Mouse (Mus musculus) kidney, postnatal 14 days (tissue): ENCODE measurements around the gene Tor1aip2.
"Not testable (repeated sequence)": the region's sequence is repeated elsewhere in the genome, so short reads cannot be mapped to it uniquely, and the experiment has no call there.

Source experiments
- DNase-seq: peaks from one replicate; pipeline ENCODE4 v3.0.0; 2022; ENCODE audit warnings: mixed read lengths

The Tor1aip2 gene

DNA sequence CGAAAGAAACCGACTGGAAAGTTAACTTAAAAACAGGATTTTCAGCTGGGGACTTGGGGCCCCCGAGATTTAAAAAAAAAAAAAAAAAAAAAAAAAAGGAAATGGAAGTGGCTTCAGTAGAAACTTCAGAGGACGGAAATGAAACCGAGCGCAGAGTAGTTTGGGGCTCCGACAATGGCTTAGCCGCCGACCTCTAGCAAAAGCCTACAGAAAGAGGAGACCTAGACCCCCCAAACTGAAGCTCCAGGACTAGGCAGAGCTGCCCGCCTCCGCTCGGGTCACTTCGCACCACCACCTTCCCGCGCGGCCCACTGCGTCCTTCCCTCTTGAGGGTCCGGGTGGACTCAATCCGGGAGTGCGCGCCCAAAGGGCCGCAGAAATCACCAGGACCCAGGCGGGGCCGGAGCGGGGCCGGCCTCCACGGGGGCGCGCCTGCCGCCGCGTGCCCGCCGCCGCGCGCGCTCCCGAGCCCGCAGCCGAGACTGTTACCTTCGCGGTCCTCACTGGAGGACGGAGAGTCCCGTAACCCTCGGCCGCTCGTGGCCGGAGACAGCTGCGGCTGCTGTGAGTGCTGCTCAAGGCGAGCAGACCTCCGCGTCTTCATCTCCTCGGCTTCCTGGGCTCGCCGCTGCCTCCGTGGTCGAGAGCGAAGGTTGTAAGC is at the start of gene Tor1aip2:
Tor1aip2 (plus strand) TSS at position 135 of the 661 bp plus-strand sequence.
- peak; percentile 92 for DNase-seq

DNA sequence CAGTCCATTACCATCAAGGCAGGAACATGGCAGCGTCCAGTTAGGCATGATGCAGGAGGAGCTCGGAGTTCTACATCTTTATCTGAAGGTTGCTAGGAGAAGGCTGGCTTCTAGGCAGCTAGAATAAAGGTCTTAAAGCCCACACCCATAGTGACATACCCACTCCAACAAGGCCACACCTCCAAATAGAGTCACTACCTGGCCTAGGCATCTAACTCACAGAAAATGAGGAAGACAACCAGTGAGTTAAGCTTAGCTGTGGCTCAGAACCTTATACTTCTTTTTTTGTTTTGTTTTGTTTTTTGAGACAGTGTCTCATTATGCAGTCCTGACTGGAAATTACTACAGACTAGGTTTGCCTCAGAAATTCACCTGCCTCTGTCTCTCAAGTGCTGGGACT is 47.6 kb upstream of the Tor1aip2 start:
- DNase-seq = no peak

DNA sequence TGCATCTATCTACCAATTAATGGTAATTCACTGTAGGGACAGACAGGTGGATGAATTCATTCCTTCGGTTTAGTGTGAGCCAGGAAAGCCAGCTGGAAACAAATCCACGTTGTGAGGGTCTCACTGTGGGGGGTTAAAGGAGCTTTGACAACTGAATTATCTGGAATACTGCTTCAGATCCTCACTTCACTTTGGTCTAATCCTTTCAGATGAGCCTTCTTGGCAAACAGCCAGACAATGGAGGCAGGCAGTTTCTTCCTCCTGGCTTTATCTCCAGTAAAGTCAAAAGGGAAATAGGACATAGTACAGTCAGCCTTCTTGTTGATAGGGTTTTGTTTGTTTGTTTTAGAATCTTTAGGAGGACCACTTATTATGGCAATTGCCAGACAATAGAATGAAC is 45.8 kb upstream of the Tor1aip2 start:
- peak; percentile 30 for DNase-seq

DNA sequence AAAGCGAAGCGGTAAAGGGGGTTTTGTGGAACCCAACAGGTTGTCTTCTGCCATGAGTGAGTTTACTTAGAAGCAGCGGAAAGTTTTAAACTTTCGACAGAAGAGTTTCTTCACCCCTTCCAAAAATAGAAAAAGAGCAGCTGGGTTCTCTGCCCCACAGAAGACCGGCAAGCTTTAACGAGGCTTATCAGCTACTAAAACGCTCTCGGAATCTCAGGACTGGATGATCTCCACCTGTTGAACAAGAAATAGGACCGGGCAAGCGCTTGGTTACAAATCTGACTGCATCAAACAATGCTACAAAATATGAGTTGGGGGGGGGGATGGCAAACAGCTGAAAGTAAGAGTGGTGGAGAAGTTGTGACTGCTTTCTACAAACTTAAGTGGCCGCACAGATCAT is 44.8 kb upstream of the Tor1aip2 start:
- DNase-seq = no peak

DNA sequence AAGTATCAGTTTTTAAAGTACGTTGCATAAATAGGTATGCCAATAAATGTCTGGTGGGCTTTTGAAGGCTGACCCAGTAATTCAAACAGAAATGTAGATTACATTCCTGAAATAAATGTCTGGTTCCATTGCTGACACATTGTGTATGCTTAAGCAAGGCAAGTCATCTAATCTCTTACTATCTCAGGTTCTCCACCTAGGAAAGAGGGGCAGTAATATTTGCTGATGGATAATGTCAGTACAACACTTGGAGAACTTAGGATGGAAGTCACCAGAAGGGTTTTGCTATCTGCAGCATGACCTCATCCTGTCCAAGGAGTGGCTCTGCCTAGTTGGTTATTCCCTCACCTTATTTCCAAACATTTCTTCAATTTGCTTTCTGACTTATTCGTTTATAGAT is 40.7 kb upstream of the Tor1aip2 start:
- DNase-seq = no peak

DNA sequence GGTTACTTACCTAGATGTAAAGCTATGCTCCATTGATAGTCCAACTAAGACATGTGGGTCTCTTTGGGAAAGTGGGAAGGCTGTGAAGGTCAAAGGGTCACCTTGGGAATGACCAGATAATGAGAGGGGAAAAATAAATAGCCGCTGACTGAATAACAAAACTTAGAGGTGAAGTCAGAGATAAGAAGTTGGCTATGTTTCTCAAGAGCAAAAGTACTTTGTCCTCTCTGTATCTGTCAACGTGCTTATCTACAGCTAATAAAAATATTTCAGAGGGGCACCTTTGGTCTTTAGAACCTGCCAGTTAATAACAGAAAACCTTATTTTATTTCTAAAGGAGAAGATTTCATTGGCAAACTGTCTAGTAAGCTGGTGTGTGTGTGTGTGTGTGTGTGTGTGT is 39.6 kb upstream of the Tor1aip2 start:
- DNase-seq = no peak

DNA sequence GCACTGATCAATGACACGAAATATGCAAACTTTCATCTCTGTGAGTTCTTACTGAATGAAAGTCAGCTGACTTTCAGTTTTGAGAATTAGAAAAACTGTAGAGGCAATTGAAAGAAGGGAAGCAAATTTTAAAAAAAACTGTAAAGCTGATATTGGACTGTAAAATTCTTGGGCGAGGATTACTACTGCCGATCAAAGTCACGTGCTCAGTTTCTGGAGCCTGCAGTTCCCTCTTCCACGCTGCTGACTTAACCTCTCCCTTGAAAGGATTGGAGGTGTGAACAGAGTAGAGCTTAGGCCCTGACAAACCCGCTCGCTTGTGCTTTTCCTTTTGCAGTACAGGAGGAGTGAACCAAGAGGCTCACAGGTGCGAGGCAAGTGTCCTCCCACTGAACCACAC is 32.8 kb upstream of the Tor1aip2 start:
- DNase-seq = no peak

DNA sequence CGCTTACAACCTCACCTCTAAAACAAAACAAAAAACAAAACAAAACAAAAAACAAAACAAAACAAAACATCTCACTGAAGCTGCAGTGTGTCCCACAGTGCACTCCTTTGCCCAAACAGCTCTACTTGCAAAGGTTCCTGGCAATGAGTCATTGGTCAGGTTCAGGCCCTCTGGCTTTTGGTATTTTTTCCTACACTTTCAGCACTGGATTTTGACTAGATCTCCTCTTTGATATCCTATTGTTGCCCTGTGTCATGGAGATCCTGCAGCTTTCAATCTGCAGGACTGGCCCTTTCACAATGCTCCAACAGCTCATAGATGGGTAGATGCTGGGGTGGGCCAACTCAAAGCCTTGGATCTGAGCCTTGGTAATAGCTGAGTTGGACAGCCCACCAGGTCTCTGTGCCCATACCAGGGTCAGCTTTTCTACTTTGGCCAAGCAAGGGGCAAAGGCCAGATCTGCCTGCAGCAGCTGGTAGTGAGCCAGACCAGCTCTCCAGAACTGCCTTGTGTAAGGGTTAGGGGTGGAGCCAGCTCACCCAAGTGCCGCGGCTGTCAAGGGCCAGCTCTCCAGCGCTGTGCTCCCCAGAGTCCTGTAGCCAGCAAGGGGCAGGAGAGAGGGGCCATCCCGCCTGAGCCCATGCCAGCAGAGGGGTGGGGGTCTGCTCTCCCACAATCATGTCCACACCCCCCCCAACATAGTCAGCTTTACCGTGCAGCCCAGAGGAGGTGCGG is 31.8 kb upstream of the Tor1aip2 start:
- DNase-seq = peak; percentile 66

DNA sequence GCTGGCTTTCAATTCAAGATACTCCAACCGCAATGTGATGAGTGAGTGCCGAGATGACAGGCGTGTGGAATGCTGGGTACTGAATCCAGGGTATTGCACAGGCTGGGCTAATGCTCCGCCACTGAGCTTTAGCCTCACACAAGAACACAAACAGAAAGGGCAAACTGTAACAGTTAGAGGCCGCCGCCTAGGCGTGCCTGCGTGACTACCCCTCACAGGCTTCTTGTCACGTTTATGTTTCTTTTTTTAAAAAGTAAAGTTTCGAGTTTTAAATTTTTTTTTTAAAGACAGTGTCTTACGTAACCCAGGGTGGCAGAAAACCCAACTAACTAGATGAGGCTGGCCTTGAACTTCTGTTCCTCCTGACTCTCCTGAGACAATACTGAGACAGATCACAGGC is 29.3 kb upstream of the Tor1aip2 start:
- no peak for DNase-seq

DNA sequence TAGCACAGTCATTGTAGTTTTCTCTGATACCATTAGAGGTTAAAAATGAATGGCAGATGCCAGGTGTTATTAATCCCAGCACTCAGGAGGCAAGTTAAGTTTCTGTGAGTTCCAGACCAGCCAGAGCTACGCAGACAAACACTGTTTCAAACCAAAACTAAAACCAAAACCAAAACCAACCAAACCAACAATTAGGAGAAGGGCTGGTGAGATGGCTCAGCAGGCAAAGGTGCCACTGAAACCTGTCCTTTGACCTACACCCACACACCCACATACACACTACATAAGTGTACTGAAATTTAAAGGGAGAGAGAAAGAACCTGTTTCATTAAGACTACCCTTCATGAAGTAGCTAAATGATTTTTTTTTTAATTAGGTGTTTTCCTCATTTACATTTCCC is 26.2 kb upstream of the Tor1aip2 start:
- DNase-seq = no peak

DNA sequence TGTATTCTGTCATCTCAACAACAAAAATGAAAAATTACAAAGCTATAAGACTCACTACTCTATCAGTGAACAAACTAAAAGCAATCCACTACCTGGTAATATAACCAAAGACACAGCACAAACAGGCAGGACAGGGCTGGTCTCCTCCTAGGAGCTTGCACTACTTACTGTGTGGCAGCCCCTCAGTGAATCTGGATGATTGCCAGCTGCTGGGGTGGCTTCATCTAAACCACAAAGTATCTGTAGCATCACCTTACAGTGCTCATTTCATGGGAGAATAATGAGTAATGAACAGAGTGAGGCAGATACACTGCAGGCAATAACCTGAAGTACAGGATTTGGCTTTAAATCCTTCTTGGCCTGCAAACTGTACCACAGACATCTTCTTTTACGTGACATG is 15.4 kb upstream of the Tor1aip2 start:
- DNase-seq = no peak

DNA sequence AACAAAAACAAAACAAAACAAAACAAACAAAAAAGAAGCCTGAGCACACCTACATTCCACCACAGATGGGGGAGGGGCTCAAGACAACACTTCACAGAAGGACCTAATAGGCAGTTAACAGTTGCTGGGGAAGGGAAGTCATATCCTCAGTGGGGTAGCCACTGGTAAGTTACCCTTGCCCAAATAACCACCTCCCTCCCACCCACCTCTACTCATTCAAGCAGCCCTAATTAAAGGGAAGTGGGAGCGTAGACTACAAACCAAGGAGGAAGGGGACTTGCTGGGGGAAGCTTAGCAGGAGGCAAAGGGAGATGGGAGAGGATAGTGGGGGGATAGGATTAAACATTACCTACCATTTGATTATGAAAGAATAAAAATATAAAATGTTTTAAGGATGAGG is 14.8 kb upstream of the Tor1aip2 start:
- no peak for DNase-seq

DNA sequence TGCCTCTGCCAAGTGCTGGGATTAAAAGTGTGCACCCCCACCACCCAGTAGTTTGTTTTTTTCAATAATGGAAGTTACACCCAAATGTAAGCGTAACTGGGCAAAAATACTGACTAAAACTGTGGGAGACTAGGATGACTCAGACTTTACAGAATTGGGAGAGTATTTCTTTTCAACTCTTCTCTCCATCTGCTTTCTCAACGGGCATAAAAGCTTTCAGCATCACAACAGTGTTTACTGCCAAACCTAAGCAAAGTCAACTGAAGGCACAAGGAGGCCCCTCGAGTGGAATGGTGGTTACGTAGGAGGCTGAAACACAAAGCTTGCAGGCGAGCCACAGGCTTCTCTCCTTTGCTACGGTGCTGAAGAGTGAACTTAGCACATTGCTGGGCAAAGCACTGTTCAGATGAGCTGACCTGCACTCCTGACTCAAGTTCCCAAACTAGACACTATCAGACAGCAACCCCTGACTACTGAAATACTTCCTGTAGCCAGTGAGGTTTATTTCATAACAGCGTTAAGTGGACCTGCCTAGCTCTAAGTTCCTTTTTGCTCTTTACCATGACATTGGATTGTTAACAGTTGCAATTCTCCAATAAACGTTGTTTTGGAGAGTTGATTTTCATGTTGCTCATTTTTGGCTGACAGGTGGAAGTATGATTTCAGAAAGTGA is 10.2 kb upstream of the Tor1aip2 start:
- DNase-seq = no peak

DNA sequence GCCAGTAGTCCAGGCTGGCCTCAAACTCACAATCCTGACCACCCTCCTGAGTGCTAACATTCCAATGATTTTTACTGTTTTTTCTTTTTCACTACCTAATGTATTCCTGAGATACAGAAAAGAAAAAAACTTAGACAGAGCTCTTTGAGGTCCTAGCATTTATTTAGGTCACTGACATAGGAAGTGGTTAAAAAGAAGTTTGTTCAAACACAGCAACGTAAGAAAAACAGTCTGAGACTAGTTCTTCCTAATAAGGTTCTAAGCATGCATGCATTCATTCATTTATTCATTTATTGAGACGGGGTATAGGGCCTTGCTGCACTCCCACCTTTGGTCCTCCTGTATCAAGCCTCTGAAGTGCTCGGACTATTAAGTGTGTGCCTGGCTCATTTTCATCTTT is 7.4 kb upstream of the Tor1aip2 start:
- DNase-seq = no peak

DNA sequence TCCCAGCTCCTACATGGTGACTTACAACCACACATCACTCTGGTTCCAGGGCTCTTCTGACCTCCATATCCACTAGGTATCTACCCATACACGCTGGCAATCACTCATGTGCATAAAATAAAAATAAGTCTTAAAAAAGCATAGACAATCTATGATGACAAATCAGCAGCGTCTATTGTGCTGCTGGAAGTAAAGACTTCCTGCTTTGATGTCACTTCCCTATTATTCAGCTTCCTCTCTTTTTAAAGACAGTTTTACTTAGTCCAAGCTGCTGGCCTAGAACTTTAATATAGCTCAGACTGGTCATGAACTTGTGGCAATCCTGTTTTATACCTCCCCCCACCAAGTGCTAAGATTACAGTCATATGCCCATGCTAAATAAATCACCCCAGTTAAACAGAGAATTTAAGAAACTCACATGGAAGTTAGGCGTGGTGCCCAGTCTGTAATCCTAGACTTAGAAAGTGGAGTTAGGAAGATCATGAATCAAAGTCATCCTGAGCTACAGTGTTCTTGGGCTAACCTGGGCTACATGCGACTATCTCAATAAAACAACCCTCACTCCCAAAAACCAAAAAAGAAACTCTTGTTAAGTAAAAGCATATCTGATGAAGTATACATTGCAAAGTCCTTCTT is 6.7 kb upstream of the Tor1aip2 start:
- no peak for DNase-seq

DNA sequence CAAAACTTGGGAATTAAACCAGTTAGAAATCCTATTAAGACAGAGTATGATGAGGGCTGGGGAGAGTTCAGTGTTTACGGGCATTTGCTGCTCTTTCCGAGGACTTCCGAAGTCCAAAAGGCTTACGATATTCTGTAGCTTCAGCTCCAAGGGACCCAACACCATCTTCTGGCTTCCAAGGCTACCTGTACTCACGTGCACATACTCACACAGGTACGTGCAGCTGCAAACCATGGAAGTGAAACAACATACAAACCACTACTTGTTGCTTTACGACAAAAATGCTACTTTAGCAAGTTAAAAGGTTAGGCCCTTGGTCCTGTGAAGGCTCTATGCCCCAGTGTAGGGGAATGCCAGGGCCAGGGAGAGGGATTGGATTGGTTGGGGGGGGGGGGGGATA is 1.3 kb upstream of the Tor1aip2 start:
- DNase-seq = no peak

DNA sequence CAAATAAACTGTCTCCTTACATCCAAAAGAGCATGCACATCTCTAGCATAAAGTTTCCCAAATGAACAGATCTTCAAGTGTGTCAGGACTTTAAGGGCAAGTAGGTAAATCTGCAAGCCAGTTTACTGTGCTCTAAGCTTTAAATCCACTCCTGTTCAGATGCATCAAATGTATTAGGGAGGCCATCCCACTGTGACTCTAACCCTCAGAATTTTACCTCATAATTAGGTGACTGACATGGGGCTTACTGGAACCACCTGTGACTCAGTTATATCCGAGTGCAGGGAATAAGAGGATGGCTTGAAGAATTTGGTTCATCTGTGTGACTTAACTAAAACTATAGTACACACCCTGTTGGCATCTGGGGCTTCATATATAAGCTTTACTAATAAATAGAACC is 542 bp upstream of the Tor1aip2 start:
- DNase-seq = no peak

DNA sequence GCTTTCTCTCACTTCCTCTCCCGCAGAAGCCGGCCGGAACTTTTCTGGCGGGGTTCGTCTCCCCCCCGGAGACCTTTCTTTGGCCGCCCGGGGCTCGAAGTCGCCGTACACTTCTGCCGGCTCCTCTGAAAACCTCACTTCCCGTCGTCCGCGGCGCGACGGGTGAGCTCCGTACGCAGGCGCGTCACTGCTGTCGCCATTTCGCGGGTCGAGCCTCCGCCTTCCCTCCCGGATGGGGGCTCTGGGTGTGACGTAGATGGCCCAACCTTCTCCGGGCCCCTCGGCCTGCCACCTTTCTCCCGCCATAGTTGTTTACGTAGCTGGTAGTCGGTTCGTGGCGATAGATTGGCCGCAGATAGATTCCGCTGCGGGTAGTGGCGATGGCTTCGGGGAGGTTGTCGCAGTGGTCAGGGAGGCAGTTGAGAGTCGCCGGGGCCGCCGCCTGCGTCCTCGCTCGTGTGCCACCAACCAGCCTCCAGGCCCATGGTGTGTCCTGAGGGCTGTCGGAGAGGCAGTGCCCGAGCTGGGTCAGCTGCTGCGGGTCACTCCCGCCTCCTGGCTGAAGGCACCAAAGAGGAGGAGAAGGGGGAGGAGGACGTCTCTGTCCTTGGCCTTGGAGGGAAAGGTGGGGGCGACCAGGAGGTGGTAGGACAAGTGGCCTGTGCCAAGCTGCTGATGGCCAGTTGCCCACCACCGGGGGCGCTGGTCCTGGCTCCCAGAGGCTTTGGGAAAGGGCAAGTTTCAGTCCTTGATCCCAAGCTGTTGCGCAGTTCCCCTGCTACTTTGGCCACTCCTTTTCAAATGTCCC is 931 bp downstream of the Tor1aip2 start, which contains the start of gene Tor1aip1:
Tor1aip1 (minus strand) TSS at position 551 of the 808 bp plus-strand sequence.
- DNase-seq = peak; percentile 98

DNA sequence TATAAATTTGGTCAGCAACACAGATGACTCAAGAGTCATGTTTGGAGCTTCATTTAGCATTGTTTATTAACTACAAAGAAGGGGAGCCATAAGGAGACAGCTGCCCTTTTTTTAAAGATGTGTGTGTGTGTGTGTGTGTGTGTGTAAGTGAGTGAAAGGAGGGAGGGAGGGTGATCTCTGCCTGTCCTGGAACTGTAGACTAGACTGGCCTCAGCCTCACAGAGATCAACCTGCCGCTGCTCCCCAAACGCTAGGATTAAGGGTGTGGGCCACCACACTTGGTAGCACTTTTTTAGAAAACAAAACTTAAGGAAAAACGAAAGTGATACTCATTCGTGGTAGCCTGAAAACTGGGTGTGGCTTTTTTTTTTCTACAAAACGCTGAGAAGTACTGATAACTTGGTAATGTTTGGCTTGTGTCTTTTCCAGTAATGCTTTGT is 2.0 kb downstream of the Tor1aip2 start:
- peak; percentile 35 for DNase-seq

DNA sequence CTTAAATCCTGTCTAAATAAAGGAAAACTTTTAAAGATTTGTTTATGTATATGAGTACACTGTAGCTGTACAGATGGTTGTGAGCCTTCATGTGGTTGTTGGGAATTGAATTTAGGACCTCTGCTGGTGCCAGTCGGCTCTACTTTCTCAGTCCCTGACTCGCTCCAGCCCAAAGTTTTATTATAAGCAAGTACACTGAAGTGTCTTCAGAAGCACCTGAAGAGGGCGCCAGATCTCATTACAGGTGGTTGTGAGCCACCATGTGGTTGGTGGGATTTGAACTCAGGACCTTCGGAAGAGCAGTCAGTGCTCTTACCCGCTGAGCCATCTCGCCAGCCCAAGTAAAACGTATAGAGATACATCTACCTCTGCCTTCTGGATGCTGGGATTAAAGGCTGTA is 4.8 kb downstream of the Tor1aip2 start:
- DNase-seq = not testable (repeated sequence)

DNA sequence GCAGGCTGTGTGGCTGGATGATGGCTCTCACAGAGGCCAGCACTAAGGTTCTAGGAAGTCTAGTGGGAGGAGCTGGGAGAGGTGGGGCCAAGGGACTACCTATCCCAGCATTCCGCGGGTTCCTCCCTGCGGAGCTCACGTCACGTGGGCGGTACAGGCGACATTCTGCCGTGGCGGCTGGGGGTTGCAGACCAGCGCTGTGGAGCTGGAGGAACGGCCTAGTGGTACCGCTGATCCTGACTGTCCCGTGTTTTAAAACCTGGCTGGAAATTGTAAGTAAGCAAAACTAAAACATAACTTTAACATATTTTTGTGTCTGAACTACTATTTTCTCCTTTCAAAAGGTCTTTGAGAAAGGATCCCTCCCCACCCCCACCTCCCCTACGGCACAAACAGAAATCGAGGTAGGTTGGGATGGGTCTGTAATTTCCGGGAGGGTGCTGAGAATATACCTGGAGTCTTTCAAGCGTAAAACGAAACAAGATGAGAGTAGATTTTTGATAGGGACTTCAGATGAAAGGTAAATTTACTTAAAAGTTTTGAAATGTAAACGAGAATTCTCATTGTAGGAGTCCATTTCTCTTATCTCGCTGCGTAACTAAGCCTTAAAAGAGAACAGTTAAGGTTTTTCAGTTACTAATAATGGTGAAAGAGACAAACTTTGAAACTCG is 5.7 kb downstream of the Tor1aip2 start:
- peak; percentile 95 for DNase-seq
